Comparison of ENCODE assay signal across 10 mouse cellular contexts in the genomic region with DNA sequence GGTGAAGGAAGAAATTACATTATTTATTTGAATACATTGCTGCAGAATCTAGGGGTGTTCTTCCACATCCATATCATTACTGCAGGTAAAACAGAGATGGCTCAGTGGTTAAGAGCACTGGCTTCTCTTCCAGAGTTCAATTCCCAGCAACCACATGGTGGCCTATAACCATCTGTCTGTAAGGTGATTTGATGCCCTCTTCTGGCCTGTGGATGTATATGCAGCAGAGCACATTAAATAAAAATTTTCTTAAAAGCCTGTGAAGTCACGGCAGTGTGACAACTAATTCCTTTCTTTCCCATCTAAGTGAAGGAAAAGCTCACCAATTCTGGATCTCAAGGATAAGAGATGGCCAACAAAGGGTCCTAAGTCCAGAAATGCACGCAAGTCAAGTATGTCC. TPM values are rescaled to one million over a fixed set of nuclear protein-coding genes. Genes with fewer than 3 reads are reported as not detected.
DNase-seq lines count a peak whose midpoint lies in the region; TF ChIP-seq lines count a peak whose summit lies in the region.
"Had no signal": no experiment of that assay in that cellular context is flagged by ENCODE, and none has a peak within 500 bp of the region (broad histone marks: within the 10 kb centered on the region; RNA-seq: fewer than 3 reads in every experiment).

No protein-coding gene starts in this region.

- H3K79me2 ChIP-seq in MEL (ENCODE audit: control insufficient read depth, insufficient read depth, low read length, poor library complexity): peaks cover 4% of the 10 kb centered on the region; the same call in 1 of the 2 replicates

- H3K4me3 ChIP-seq in layer of hippocampus, adult 2 months: no peak overlapping the region
- no peak overlapping the region for H3K4me3 ChIP-seq in MEL (ENCODE audit: control insufficient read depth in 1 of 2, insufficient read depth in 1 of 2, low read depth in 2 of 2, low read length in 2 of 2)

- TF ChIP-seq POLR2A in MEL (IDR thresholded peaks at IDR 0.05; ENCODE audit: control insufficient read depth in 1 of 2, insufficient read depth in 1 of 2, low read depth in 1 of 2, low read length in 2 of 2, poor library complexity in 1 of 2): no peak

- DNase-seq in layer of hippocampus, adult 2 months (ENCODE audit: low spot score in 2 of 2): no peak
- DNase-seq in layer of hippocampus, postnatal 25 days (ENCODE audit: extremely low spot score in 1 of 2, low spot score in 1 of 2): no peak
- DNase-seq in A20 (ENCODE audit: low read depth, low spot score) (peak; percentile 64), MEL (ENCODE audit: low read depth, low spot score) (peak; percentile 75)
- DNase-seq in fibroblast of lung, adult 2 months (ENCODE audit: low read depth): peak; percentile 12
- no peak for DNase-seq in urinary bladder, postnatal 4 days (ENCODE audit: low spot score in 2 of 2)
- DNase-seq in adrenal gland, adult (ENCODE audit: inconsistent age in 2 of 2, low spot score in 1 of 2): no peak
- no peak for DNase-seq in lung, postnatal 10 days

- TF ChIP-seq EP300 in MEL (IDR thresholded peaks at IDR 0.05; ENCODE audit: low read depth in 1 of 2, low read length in 2 of 2): no peak

- H3K9me3 ChIP-seq in MEL (replicated peaks; ENCODE audit: insufficient read depth, low read length): no peaks in the 10 kb centered on the region

- peak; percentile 44 for TF ChIP-seq RAD21 in MEL (IDR thresholded peaks at IDR 0.05; ENCODE audit: low read depth, low read length)

- no peaks in the 10 kb centered on the region for H3K27me3 ChIP-seq in MEL (ENCODE audit: control insufficient read depth in 1 of 2, insufficient read depth in 2 of 2, low read length in 2 of 2)

- H3K36me3 ChIP-seq in MEL (ENCODE audit: control insufficient read depth in 1 of 2, insufficient read depth in 2 of 2, low read length in 2 of 2): peaks cover 0 to 4% of the 10 kb centered on the region in 2 experiments; a peak in 2 of 4 replicates

- no peak overlapping the region for H3K9ac ChIP-seq in MEL (ENCODE audit: control insufficient read depth, low read depth, low read length, poor library complexity, severe bottlenecking)

- no peaks in the 10 kb centered on the region for H3K4me1 ChIP-seq in MEL (ENCODE audit: control insufficient read depth in 1 of 2, insufficient read depth in 2 of 2, low read length in 2 of 2)

- H3K27ac ChIP-seq in layer of hippocampus, adult 2 months: no peak overlapping the region
- H3K27ac ChIP-seq in MEL (ENCODE audit: control insufficient read depth, low read depth, low read length): no peak overlapping the region

- TF ChIP-seq CTCF in layer of hippocampus, adult 2 months (conservative IDR thresholded peaks at IDR 0.05): peak; percentile 80
- peak; percentile 36 to 73 (median 54) for TF ChIP-seq CTCF in MEL (IDR thresholded peaks at IDR 0.05 in 2 of 3, conservative IDR thresholded peaks at IDR 0.05 in 1 of 3; ENCODE audit: control insufficient read depth in 1 of 3, insufficient read depth in 1 of 3, low read depth in 2 of 3, low read length in 3 of 3, poor library complexity in 1 of 3, severe bottlenecking in 1 of 3)

TF ChIP-seq in MEL, 35 proteins besides CTCF, POLR2A, EP300 and RAD21:
- no peak for TF ChIP-seq UBTF (IDR thresholded peaks at IDR 0.05; ENCODE audit: borderline replicate concordance, insufficient read depth, low read depth, low read length)
- TF ChIP-seq MYC (IDR thresholded peaks at IDR 0.05; ENCODE audit: low read depth, low read length): peak; percentile 78
- TF ChIP-seq POLR2AphosphoS2 (IDR thresholded peaks at IDR 0.05; ENCODE audit: low read length): no peak
- no peak for TF ChIP-seq CHD1 (IDR thresholded peaks at IDR 0.05; ENCODE audit: low read depth, low read length)
- peak; percentile 13; the same call in 1 of the 2 replicates for TF ChIP-seq ZC3H11A (IDR thresholded peaks at IDR 0.05; ENCODE audit: low read depth, low read length)
- no peak for TF ChIP-seq MAFK (IDR thresholded peaks at IDR 0.05; ENCODE audit: borderline replicate concordance, low read depth, low read length)
- TF ChIP-seq MAX (IDR thresholded peaks at IDR 0.05; ENCODE audit: low read length): peak; percentile 25; the same call in 1 of the 2 replicates
- TF ChIP-seq USF2 (IDR thresholded peaks at IDR 0.05; ENCODE audit: borderline replicate concordance in 1 of 2, insufficient read depth in 1 of 2, low read depth in 1 of 2, low read length in 2 of 2): no peak
- TF ChIP-seq SMC3 (IDR thresholded peaks at IDR 0.05; ENCODE audit: low read depth, low read length): peak; percentile 57
- TF ChIP-seq MYB (IDR thresholded peaks at IDR 0.05; ENCODE audit: low read depth, low read length): no peak
- peak; percentile 28; the same call in 1 of the 2 replicates for TF ChIP-seq MXI1 (IDR thresholded peaks at IDR 0.05; ENCODE audit: low read depth, low read length)
TF ChIP-seq in MEL: peak in this region for 5.

RNA-seq across cellular contexts. Expression of gene Ythdf1, which starts 18.7 kb away (rescaled TPM):
- total RNA-seq in layer of hippocampus, adult 2 months (2021): 10 to 100 TPM; 54.1 to 54.2 TPM
- 10 to 100 TPM; 58.7 to 62.5 TPM for total RNA-seq in layer of hippocampus, postnatal 25 days (2021)
- total RNA-seq in MEL (2012; rRNA removed): 33.0 and 36.8 TPM in 2 replicates
- polyA plus RNA-seq in MEL (2012; ENCODE audit: insufficient read depth in 1 of 2, insufficient read length in 2 of 2, low read depth in 1 of 2, low replicate concordance in 2 of 2, missing spikeins in 1 of 2): 10 to 100 TPM in 1 of 2 experiments, not detected in 1; 72.2 TPM

RNA-seq across cellular contexts. Expression of gene Birc7, which starts 26.7 kb away (rescaled TPM):
- not detected for total RNA-seq in layer of hippocampus, adult 2 months (2021)
- under 1 TPM in 1 of 2 experiments, not detected in 1; 0.22 TPM for total RNA-seq in layer of hippocampus, postnatal 25 days (2021)
- total RNA-seq in MEL (2012; rRNA removed): not detected in 2 replicates
- not detected for polyA plus RNA-seq in MEL (2012; ENCODE audit: insufficient read depth in 1 of 2, insufficient read length in 2 of 2, low read depth in 1 of 2, low replicate concordance in 2 of 2, missing spikeins in 1 of 2)
- polyA plus RNA-seq: large intestine, adult 2 months; stomach, embryonic 14.5 days had no signal

RNA-seq across cellular contexts. Expression of gene Nkain4, which starts 52.4 kb away (rescaled TPM):
- 10 to 100 TPM; 54.3 to 55.1 TPM for total RNA-seq in layer of hippocampus, adult 2 months (2021)
- 10 to 100 TPM; 62.0 to 63.2 TPM for total RNA-seq in layer of hippocampus, postnatal 25 days (2021)
- not detected in 2 replicates for total RNA-seq in MEL (2012; rRNA removed)
- not detected for polyA plus RNA-seq in MEL (2012; ENCODE audit: insufficient read depth in 1 of 2, insufficient read length in 2 of 2, low read depth in 1 of 2, low replicate concordance in 2 of 2, missing spikeins in 1 of 2)

Comparison
In these comparisons a context has a peak if more than half of its experiments do, and no peak if none do; other contexts are left out.
1. DNase-seq: peak in A20 (single experiment), MEL (single experiment) and fibroblast of lung, adult 2 months (single experiment); none in layer of hippocampus, adult 2 months (0 of 2), layer of hippocampus, postnatal 25 days (0 of 2), urinary bladder, postnatal 4 days (0 of 2), adrenal gland, adult (0 of 2) and lung, postnatal 10 days (single experiment).
2. RNA of gene Nkain4, which starts 52.4 kb away (total RNA-seq): 62.0 to 63.2 TPM in layer of hippocampus, postnatal 25 days and 54.3 to 55.1 TPM in layer of hippocampus, adult 2 months; not detected in MEL; every median in the first group is over 10 times any median in the second.